Mouse (Mus musculus) liver, embryonic 16.5 days (tissue): ENCODE measurements around the gene Sfi1. TPM values are rescaled to one million over a fixed set of nuclear protein-coding genes. Genes with fewer than 3 reads are reported as not detected.
A peak's percentile ranks its signal among the peaks of the same experiment; 100 is the strongest.
"Not testable (repeated sequence)": the region's sequence is repeated elsewhere in the genome, so short reads cannot be mapped to it uniquely, and the experiment has no call there.

Source experiments
- ATAC-seq: fragments of 200-750 bp; cut with Nextera tagmentation; 2 replicates; pipeline ENCODE4 v1.8.0; 2017; ENCODE audit warnings: low read depth, mild to moderate bottlenecking, moderate number of reproducible peaks, moderate library complexity
- H3K27ac ChIP-seq: fragments of 300-500 bp; sonication (generic); 2 replicates; pipeline ENCODE4 v1.5.1; 2014; ENCODE audit warnings: mild to moderate bottlenecking, low read length
- H3K27me3 ChIP-seq: fragments of 300-500 bp; sonication (generic); 2 replicates; pipeline ENCODE4 v1.6.1; 2014; ENCODE audit warnings: low read depth, low read length, mixed read lengths; ENCODE audit not compliant: control insufficient read depth, insufficient read depth
- H3K36me3 ChIP-seq: fragments of 300-500 bp; sonication (generic); 2 replicates; pipeline ENCODE4 v1.6.1; 2014; ENCODE audit warnings: mild to moderate bottlenecking; ENCODE audit not compliant: control insufficient read depth, insufficient read depth
- H3K4me1 ChIP-seq: fragments of 300-500 bp; sonication (generic); 2 replicates; pipeline ENCODE4 v1.6.1; 2014; ENCODE audit warnings: low read depth, low read length, mixed read lengths; ENCODE audit not compliant: control insufficient read depth
- H3K4me2 ChIP-seq: fragments of 300-500 bp; sonication (generic); 2 replicates; pipeline ENCODE4 v1.6.1; 2014; ENCODE audit warnings: low read depth, low read length, mixed read lengths
- H3K4me3 ChIP-seq: fragments of 300-500 bp; sonication (generic); 2 replicates; pipeline ENCODE4 v1.5.1; 2014; ENCODE audit warnings: low read depth, mild to moderate bottlenecking, low read length
- H3K9ac ChIP-seq: fragments of 300-500 bp; sonication (generic); 2 replicates; pipeline ENCODE4 v1.6.1; 2014; ENCODE audit warnings: low read depth, low read length
- H3K9me3 ChIP-seq: fragments of 300-500 bp; sonication (generic); replicated peaks from 2 replicates; pipeline ENCODE4 v1.6.1; 2016; ENCODE audit warnings: low read length; ENCODE audit not compliant: control insufficient read depth
- WGBS: fragments of 180-500 bp; shearing (Covaris S2); extraction: QIAGEN DNeasy Blood & Tissue Kit; methylation state at CpG from one replicate; pipeline ENCODE4 v1.1.7; 2014; ENCODE audit not compliant: insufficient replicate concordance; 5-methylcytosine and 5-hydroxymethylcytosine counted together
- polyA plus RNA-seq: library from polyadenylated mRNA; unstranded; fragments of >200 nt; fragmentation: Nextera tagmentation; extraction: Ambion mirVana; gene quantifications from 2 replicates; pipeline ENCODE4 v1.2.1, GENCODE M21; 2015

The Sfi1 gene
- polyA plus RNA-seq, 1 experiment from 2014 or later: 4.1 TPM

GRCm38 (mm10) chr11:3140967-3141535 is 52.2 kb downstream of the Sfi1 start:
- not testable (repeated sequence) for H3K4me2 ChIP-seq, H3K9ac ChIP-seq, H3K4me1 ChIP-seq, H3K36me3 ChIP-seq, H3K27ac ChIP-seq, ATAC-seq, H3K27me3 ChIP-seq, H3K4me3 ChIP-seq, H3K9me3 ChIP-seq

GRCm38 (mm10) chr11:3138323-3138722 is 54.9 kb downstream of the Sfi1 start:
- not testable (repeated sequence) for H3K9me3 ChIP-seq, ATAC-seq, H3K4me1 ChIP-seq, H3K4me3 ChIP-seq, H3K36me3 ChIP-seq, H3K27ac ChIP-seq, H3K27me3 ChIP-seq, H3K9ac ChIP-seq, H3K4me2 ChIP-seq
- 65% methylated on average over 2 of the region's 2 CpGs for WGBS

GRCm38 (mm10) chr11:3137279-3137678 is 56.0 kb downstream of the Sfi1 start:
- H3K36me3 ChIP-seq, H3K9me3 ChIP-seq, H3K27ac ChIP-seq, H3K4me1 ChIP-seq, H3K4me3 ChIP-seq, H3K27me3 ChIP-seq, H3K4me2 ChIP-seq, H3K9ac ChIP-seq: not testable (repeated sequence)
- peak; percentile 11 for ATAC-seq
- WGBS: 77% methylated on average over 4 of the region's 4 CpGs

- H3K9me3 ChIP-seq, H3K4me2 ChIP-seq, H3K27ac ChIP-seq, H3K4me1 ChIP-seq, H3K4me3 ChIP-seq, H3K9ac ChIP-seq, H3K27me3 ChIP-seq, H3K36me3 ChIP-seq, ATAC-seq: not testable (repeated sequence)
- WGBS: 80% methylated on average over 3 of the region's 3 CpGs
These were observed 57.3 kb downstream of the Sfi1 start for GRCm38 (mm10) chr11:3135956-3136355.

GRCm38 (mm10) chr11:3135391-3135790 is 57.9 kb downstream of the Sfi1 start:
- H3K36me3 ChIP-seq, H3K27ac ChIP-seq, H3K4me2 ChIP-seq, H3K4me3 ChIP-seq, ATAC-seq, H3K9ac ChIP-seq, H3K4me1 ChIP-seq, H3K27me3 ChIP-seq, H3K9me3 ChIP-seq: not testable (repeated sequence)
- WGBS: 67% methylated on average over 1 of the region's 7 CpGs

- not testable (repeated sequence) for H3K36me3 ChIP-seq, H3K9ac ChIP-seq, H3K4me1 ChIP-seq, H3K9me3 ChIP-seq, H3K27me3 ChIP-seq, H3K4me2 ChIP-seq, H3K4me3 ChIP-seq, H3K27ac ChIP-seq
- ATAC-seq: peak; percentile 4
- WGBS: no CpG with 5 or more reads among the region's 4 CpGs
These were observed 59.9 kb downstream of the Sfi1 start for GRCm38 (mm10) chr11:3133360-3133759.

- not testable (repeated sequence) for H3K4me3 ChIP-seq, H3K27ac ChIP-seq, H3K4me1 ChIP-seq, H3K9me3 ChIP-seq, H3K4me2 ChIP-seq, H3K9ac ChIP-seq, H3K27me3 ChIP-seq, H3K36me3 ChIP-seq
- WGBS: 76% methylated on average over 3 of the region's 3 CpGs
- ATAC-seq: peak; percentile 1; the same call in 1 of the 2 replicates
These were observed 60.3 kb downstream of the Sfi1 start for GRCm38 (mm10) chr11:3132957-3133356.

- H3K9me3 ChIP-seq, H3K4me2 ChIP-seq, H3K4me1 ChIP-seq, H3K4me3 ChIP-seq, H3K9ac ChIP-seq, H3K27ac ChIP-seq, H3K27me3 ChIP-seq, H3K36me3 ChIP-seq: not testable (repeated sequence)
- 76% methylated on average over 8 of the region's 10 CpGs for WGBS
- peak; percentile 2 for ATAC-seq
These were observed 61.3 kb downstream of the Sfi1 start for GRCm38 (mm10) chr11:3132001-3132400.

- WGBS: 69% methylated on average over 5 of the region's 8 CpGs
- not testable (repeated sequence) for ATAC-seq
These were observed 63.4 kb downstream of the Sfi1 start for GRCm38 (mm10) chr11:3129852-3130251.

GRCm38 (mm10) chr11:3129276-3129675 is 64.0 kb downstream of the Sfi1 start:
- H3K9ac ChIP-seq, ATAC-seq, H3K27ac ChIP-seq, H3K9me3 ChIP-seq, H3K4me2 ChIP-seq, H3K4me1 ChIP-seq, H3K27me3 ChIP-seq, H3K36me3 ChIP-seq, H3K4me3 ChIP-seq: not testable (repeated sequence)
- 75% methylated on average over 1 of the region's 2 CpGs for whole genome bisulfite sequencing

More at GRCm38 (mm10) chr11:3129852-3130251, 63.4 kb downstream of the Sfi1 start:
- H3K4me1 ChIP-seq, H3K27ac ChIP-seq, H3K4me2 ChIP-seq, H3K27me3 ChIP-seq, H3K4me3 ChIP-seq, H3K36me3 ChIP-seq, H3K9ac ChIP-seq, H3K9me3 ChIP-seq: not testable (repeated sequence)
